Mouse (Mus musculus) stomach, postnatal 0 days (tissue): ENCODE measurements at regions not wholly inside any gene's neighbourhood (a gene's known extent, or its start where the extent isn't known, plus 50 kb on each side); places are given as distances from the start of the nearest gene placed in this dataset.

Experiments used
- CTCF ChIP-seq: IDR thresholded peaks from 2 replicates; pipeline ENCODE4 v1.5.1; 2016; ENCODE audit warnings: antibody characterized with exemption, low read depth, mild to moderate bottlenecking, moderate library complexity
- EP300 ChIP-seq: optimal IDR thresholded peaks from 2 replicates; pipeline ENCODE3; 2016; ENCODE audit warnings: antibody characterized with exemption

DNA sequence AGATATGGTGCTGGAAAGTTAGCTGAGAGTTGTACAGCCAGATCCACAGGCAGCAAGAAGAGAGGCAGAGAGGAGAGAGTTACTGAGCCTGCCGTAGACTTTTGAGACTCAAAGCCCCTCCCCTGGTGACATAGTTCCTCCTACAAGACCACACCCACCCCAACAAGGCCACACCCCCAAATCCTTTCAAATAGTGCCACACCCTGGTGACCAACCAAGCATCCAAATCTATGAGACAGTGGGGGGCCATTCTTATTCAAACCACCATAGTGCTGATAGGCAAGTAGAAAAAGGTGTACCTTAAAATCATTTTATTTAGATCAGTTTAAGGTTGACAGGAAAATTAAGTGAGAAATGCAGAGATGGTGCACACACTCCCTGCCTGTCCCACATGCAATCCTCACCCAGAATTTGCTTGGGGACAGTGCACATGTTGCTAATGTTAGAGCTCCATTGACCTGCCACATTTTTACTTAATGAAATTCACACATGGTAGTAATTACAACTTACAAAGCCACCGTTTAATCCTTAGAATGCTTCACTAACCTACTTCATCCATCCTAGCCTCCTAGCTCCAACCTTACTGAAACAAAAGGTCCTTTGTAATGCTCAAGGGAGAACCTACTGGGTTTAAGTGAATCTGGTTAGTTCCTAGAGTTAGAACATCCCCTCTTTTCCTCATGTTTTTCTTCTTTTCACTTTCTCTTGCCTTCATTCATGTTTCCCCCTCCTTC, 86.5 kb downstream of the Phlda1 start:
- no peak for TF ChIP-seq EP300
- TF ChIP-seq CTCF = no peak
